Mouse (Mus musculus) heart, embryonic 12.5 days (tissue): ENCODE results near the gene Isg20l2. TPM values are rescaled to one million over a fixed set of nuclear protein-coding genes. Genes with fewer than 3 reads are reported as not detected.
"Not testable (repeated sequence)": the region's sequence is repeated elsewhere in the genome, so short reads cannot be mapped to it uniquely, and the experiment has no call there.

Source experiments
- ATAC-seq: fragments of 200-750 bp; cut with Nextera tagmentation; 2 replicates; pipeline ENCODE4 v1.8.0; 2017; ENCODE audit warnings: moderate TSS enrichment, moderate library complexity; ENCODE audit not compliant: insufficient number of reproducible peaks, low FRiP score
- H3K27ac ChIP-seq: fragments of 300-500 bp; sonication (generic); 2 replicates; pipeline ENCODE4 v1.5.1; 2016; ENCODE audit warnings: mild to moderate bottlenecking, moderate library complexity; ENCODE audit not compliant: poor library complexity, severe bottlenecking
- H3K27me3 ChIP-seq: fragments of 300-500 bp; sonication (generic); replicated peaks from 2 replicates; pipeline ENCODE4 v1.6.1; 2016; ENCODE audit warnings: mild to moderate bottlenecking, moderate library complexity
- H3K36me3 ChIP-seq: fragments of 300-500 bp; sonication (generic); 2 replicates; pipeline ENCODE4 v1.6.1; 2016; ENCODE audit warnings: mild to moderate bottlenecking, moderate library complexity
- H3K4me1 ChIP-seq: fragments of 300-500 bp; sonication (generic); replicated peaks from 2 replicates; pipeline ENCODE4 v1.6.1; 2016; ENCODE audit warnings: mild to moderate bottlenecking
- H3K4me2 ChIP-seq: fragments of 300-500 bp; sonication (generic); 2 replicates; pipeline ENCODE4 v1.6.1; 2016; ENCODE audit warnings: mild to moderate bottlenecking, moderate library complexity
- H3K4me3 ChIP-seq: fragments of 300-500 bp; sonication (generic); 2 replicates; pipeline ENCODE4 v1.5.1; 2016; ENCODE audit warnings: mild to moderate bottlenecking
- H3K9ac ChIP-seq: fragments of 300-500 bp; sonication (generic); 2 replicates; pipeline ENCODE4 v1.6.1; 2016; ENCODE audit warnings: mild to moderate bottlenecking, moderate library complexity
- H3K9me3 ChIP-seq: fragments of 300-500 bp; sonication (generic); replicated peaks from 2 replicates; pipeline ENCODE4 v1.6.1; 2016; ENCODE audit warnings: mild to moderate bottlenecking, moderate library complexity
- WGBS: fragments of 180-500 bp; shearing (Covaris S2); methylation state at CpG from one replicate; pipeline ENCODE4 v1.1.7; 2016; 5-methylcytosine and 5-hydroxymethylcytosine counted together
- polyA plus RNA-seq: library from polyadenylated mRNA; unstranded; fragments of >200 nt; fragmentation: Nextera tagmentation; extraction: Ambion mirVana; gene quantifications from 2 replicates; pipeline ENCODE4 v1.2.1, GENCODE M21; 2016

Isg20l2 gene
- polyA plus RNA-seq, 1 experiment from 2014 or later: 36.4 TPM

GRCm38 (mm10) chr3:87901036-87901624 lies 29.0 kb upstream of the Isg20l2 start:
- H3K9ac ChIP-seq: no peak overlapping the region
- H3K27me3 ChIP-seq: no peaks in the 10 kb centered on the region
- ATAC-seq: peak; percentile 62
- H3K27ac ChIP-seq: peak overlapping the region; percentile 73
- H3K9me3 ChIP-seq: no peaks in the 10 kb centered on the region
- H3K4me2 ChIP-seq: peak overlapping the region; percentile 20
- no peaks in the 10 kb centered on the region for H3K36me3 ChIP-seq
- WGBS: 0% methylated on average over 1 of the region's 1 CpGs
- no peak overlapping the region for H3K4me3 ChIP-seq
- peaks cover 9% of the 10 kb centered on the region for H3K4me1 ChIP-seq

GRCm38 (mm10) chr3:87901959-87902358 lies 28.2 kb upstream of the Isg20l2 start:
- H3K4me3 ChIP-seq, H3K9me3 ChIP-seq, H3K27ac ChIP-seq, ATAC-seq, H3K4me1 ChIP-seq, H3K9ac ChIP-seq, H3K36me3 ChIP-seq, H3K27me3 ChIP-seq, H3K4me2 ChIP-seq: not testable (repeated sequence)
- 76% methylated on average over 6 of the region's 6 CpGs for WGBS

GRCm38 (mm10) chr3:87903821-87904220 lies 26.3 kb upstream of the Isg20l2 start:
- Histone ChIP-seq H3K4me1 (peaks cover 23% of the 10 kb centered on the region), H3K36me3 (no peaks in the 10 kb centered on the region), H3K4me2 (no peak overlapping the region), H3K4me3 (no peak overlapping the region), H3K27ac (no peak overlapping the region), H3K9me3 (no peaks in the 10 kb centered on the region), H3K27me3 (no peaks in the 10 kb centered on the region), H3K9ac (no peak overlapping the region)
- WGBS: 64% methylated on average over 5 of the region's 5 CpGs
- ATAC-seq: no peak

GRCm38 (mm10) chr3:87905880-87906485 lies 24.1 kb upstream of the Isg20l2 start, which contains the start of gene Hdgf:
Gene Hdgf (plus strand): TSS chr3:87906321.
- peak; percentile 91 for ATAC-seq
- Histone ChIP-seq H3K4me1 (peaks cover 43% of the 10 kb centered on the region), H3K4me2 (peak within 1 kb of the TSS; percentile 94), H3K4me3 (peak within 1 kb of the TSS; percentile 74), H3K36me3 (no peaks in the 10 kb centered on the region), H3K9me3 (no peaks in the 10 kb centered on the region), H3K27ac (peak within 1 kb of the TSS; percentile 95), H3K9ac (peak within 1 kb of the TSS; percentile 95), H3K27me3 (no peaks in the 10 kb centered on the region)
- 2% methylated on average over 57 of the region's 57 CpGs for WGBS

GRCm38 (mm10) chr3:87906601-87906980 lies 23.5 kb upstream of the Isg20l2 start:
- H3K4me2 ChIP-seq: peak overlapping the region; percentile 94
- 1% methylated on average over 41 of the region's 47 CpGs for WGBS
- H3K27ac ChIP-seq: peak overlapping the region; percentile 95
- peak overlapping the region; percentile 74 for H3K4me3 ChIP-seq
- peak; percentile 23 for ATAC-seq
- H3K4me1 ChIP-seq: peaks cover 41% of the 10 kb centered on the region
- H3K27me3 ChIP-seq: no peaks in the 10 kb centered on the region
- no peaks in the 10 kb centered on the region for H3K9me3 ChIP-seq
- H3K36me3 ChIP-seq: no peaks in the 10 kb centered on the region
- peak overlapping the region; percentile 95 for H3K9ac ChIP-seq

GRCm38 (mm10) chr3:87906981-87907857 lies 22.9 kb upstream of the Isg20l2 start:
- peak overlapping the region; percentile 74 for H3K4me3 ChIP-seq
- no peaks in the 10 kb centered on the region for H3K36me3 ChIP-seq
- peak; percentile 10; the same call in 1 of the 2 replicates for ATAC-seq
- H3K27me3 ChIP-seq: no peaks in the 10 kb centered on the region
- H3K4me1 ChIP-seq: peaks cover 43% of the 10 kb centered on the region
- peak overlapping the region; percentile 94 for H3K4me2 ChIP-seq
- WGBS: under 1% methylated on average over 27 of the region's 27 CpGs
- H3K9ac ChIP-seq: peak overlapping the region; percentile 95
- H3K27ac ChIP-seq: peak overlapping the region; percentile 95
- no peaks in the 10 kb centered on the region for H3K9me3 ChIP-seq

GRCm38 (mm10) chr3:87907906-87908305 lies 22.2 kb upstream of the Isg20l2 start:
- 3% methylated on average over 1 of the region's 1 CpGs for WGBS
- H3K27ac ChIP-seq: peak overlapping the region; percentile 95
- ATAC-seq: no peak
- peaks cover 1% of the 10 kb centered on the region; the same call in 1 of the 2 replicates for H3K36me3 ChIP-seq
- peak overlapping the region; percentile 94 for H3K4me2 ChIP-seq
- no peaks in the 10 kb centered on the region for H3K27me3 ChIP-seq
- peak overlapping the region; percentile 95 for H3K9ac ChIP-seq
- H3K4me3 ChIP-seq: peak overlapping the region; percentile 74
- H3K4me1 ChIP-seq: peaks cover 46% of the 10 kb centered on the region
- no peaks in the 10 kb centered on the region for H3K9me3 ChIP-seq

GRCm38 (mm10) chr3:87909381-87909780 lies 20.7 kb upstream of the Isg20l2 start:
- no peaks in the 10 kb centered on the region for H3K9me3 ChIP-seq
- 73% methylated on average over 2 of the region's 2 CpGs for WGBS
- peak overlapping the region; percentile 44; the same call in 1 of the 2 replicates for H3K9ac ChIP-seq
- peak overlapping the region; percentile 95 for H3K27ac ChIP-seq
- no peaks in the 10 kb centered on the region for H3K27me3 ChIP-seq
- peaks cover 46% of the 10 kb centered on the region for H3K4me1 ChIP-seq
- ATAC-seq: no peak
- H3K4me2 ChIP-seq: peak overlapping the region; percentile 94
- H3K36me3 ChIP-seq: peaks cover 16% of the 10 kb centered on the region
- H3K4me3 ChIP-seq: no peak overlapping the region

- H3K9me3 ChIP-seq: no peaks in the 10 kb centered on the region
- peak overlapping the region; percentile 50 for H3K4me3 ChIP-seq
- peaks cover 46% of the 10 kb centered on the region for H3K4me1 ChIP-seq
- H3K36me3 ChIP-seq: peaks cover 21% of the 10 kb centered on the region
- peak overlapping the region; percentile 65 for H3K9ac ChIP-seq
- WGBS: 10% methylated on average over 4 of the region's 4 CpGs
- no peak for ATAC-seq
- H3K27ac ChIP-seq: peak overlapping the region; percentile 95
- H3K27me3 ChIP-seq: no peaks in the 10 kb centered on the region
- peak overlapping the region; percentile 94 for H3K4me2 ChIP-seq
Observed at GRCm38 (mm10) chr3:87909874-87910273, 20.2 kb upstream of the Isg20l2 start.

GRCm38 (mm10) chr3:87910573-87911141 lies 19.5 kb upstream of the Isg20l2 start:
- H3K9me3 ChIP-seq: no peaks in the 10 kb centered on the region
- peak overlapping the region; percentile 94 for H3K4me2 ChIP-seq
- H3K4me1 ChIP-seq: peaks cover 46% of the 10 kb centered on the region
- peak overlapping the region; percentile 65 for H3K9ac ChIP-seq
- WGBS: 9% methylated on average over 12 of the region's 12 CpGs
- H3K27me3 ChIP-seq: no peaks in the 10 kb centered on the region
- peak overlapping the region; percentile 50 for H3K4me3 ChIP-seq
- peaks cover 29% of the 10 kb centered on the region for H3K36me3 ChIP-seq
- ATAC-seq: peak; percentile 34; the same call in 1 of the 2 replicates
- H3K27ac ChIP-seq: peak overlapping the region; percentile 95

- H3K27me3 ChIP-seq: no peaks in the 10 kb centered on the region
- 85% methylated on average over 7 of the region's 7 CpGs for WGBS
- peaks cover 35% of the 10 kb centered on the region for H3K4me1 ChIP-seq
- no peak overlapping the region for H3K27ac ChIP-seq
- no peak overlapping the region for H3K4me2 ChIP-seq
- no peak for ATAC-seq
- H3K4me3 ChIP-seq: no peak overlapping the region
- H3K9me3 ChIP-seq: no peaks in the 10 kb centered on the region
- no peak overlapping the region for H3K9ac ChIP-seq
- peaks cover 49% of the 10 kb centered on the region for H3K36me3 ChIP-seq
Observed at GRCm38 (mm10) chr3:87913491-87913890, 16.6 kb upstream of the Isg20l2 start.
